8 mouse cellular contexts compared by ENCODE assay signal in genomic region chr3:146945887-146946286, GRCm38 (mm10).
DNase-seq lines count a peak whose midpoint lies in the region; ATAC-seq and TF ChIP-seq lines count a peak whose summit lies in the region.

No protein-coding gene starts in this region.

- DNase-seq in CD8-positive naive resting alpha-beta T cell, adult 2 months (ENCODE audit: low read depth in 2 of 2, low spot score in 2 of 2): peak; percentile 30 to 54
- DNase-seq in brain, embryonic 18.5 days (ENCODE audit: low read depth, low spot score): peak; percentile 67
- peak; percentile 75 for DNase-seq in kidney, postnatal 10 days
- DNase-seq in liver, embryonic 11.5 days (ENCODE audit: low spot score): peak; percentile 59
- DNase-seq in naive thymus-derived CD4-positive, alpha-beta T cell, adult 2 months (ENCODE audit: low read depth): peak; percentile 81
- peak; percentile 74 for DNase-seq in stomach, postnatal 0 days (ENCODE audit: low spot score)

- no peaks in the 10 kb centered on the region for H3K36me3 ChIP-seq in erythroblast, embryonic 14.5 days (ENCODE audit: control insufficient read depth)
- no peaks in the 10 kb centered on the region for H3K36me3 ChIP-seq in heart, embryonic 14.5 days (ENCODE audit: control insufficient read depth, insufficient read depth, low read length)
- no peaks in the 10 kb centered on the region for H3K36me3 ChIP-seq in liver, embryonic 11.5 days (ENCODE audit: control insufficient read depth, insufficient read depth, low read length)
- H3K36me3 ChIP-seq in stomach, postnatal 0 days (ENCODE audit: control insufficient read depth, insufficient read depth, low read length): no peaks in the 10 kb centered on the region

- H3K9me3 ChIP-seq in erythroblast, embryonic 14.5 days (ENCODE audit: control insufficient read depth, low read length): no peaks in the 10 kb centered on the region
- no peaks in the 10 kb centered on the region for H3K9me3 ChIP-seq in heart, embryonic 14.5 days (ENCODE audit: control insufficient read depth, low read length)
- H3K9me3 ChIP-seq in liver, embryonic 11.5 days (ENCODE audit: control insufficient read depth, low read length): no peaks in the 10 kb centered on the region
- H3K9me3 ChIP-seq in stomach, postnatal 0 days (ENCODE audit: control insufficient read depth, low read length): no peaks in the 10 kb centered on the region

- ATAC-seq in heart, embryonic 14.5 days (ENCODE audit: insufficient number of reproducible peaks, insufficient read depth, low FRiP score, low read depth): no peak
- peak; percentile 53; the same call in 1 of the 2 replicates for ATAC-seq in liver, embryonic 11.5 days (replicated peaks; ENCODE audit: low FRiP score)
- ATAC-seq in stomach, postnatal 0 days (ENCODE audit: low FRiP score, low TSS enrichment): peak; percentile 42; the same call in 1 of the 2 replicates

- 0 out of 4 replicates have a peak overlapping the region, but pooled peaks of 1 of the 2 experiments have one; percentile 10 for H3K27ac ChIP-seq in heart, embryonic 14.5 days (replicated peaks in 1 of 2; ENCODE audit: control insufficient read depth in 1 of 2, insufficient read depth in 1 of 2, low read depth in 2 of 2, low read length in 2 of 2)
- no peak overlapping the region for H3K27ac ChIP-seq in liver, embryonic 11.5 days (ENCODE audit: low read depth, low read length)
- H3K27ac ChIP-seq in stomach, postnatal 0 days (replicated peaks): no peak overlapping the region

- H3K4me1 ChIP-seq in erythroblast, embryonic 14.5 days (ENCODE audit: control insufficient read depth): peaks cover 2% of the 10 kb centered on the region; the same call in 1 of the 2 replicates
- H3K4me1 ChIP-seq in heart, embryonic 14.5 days (ENCODE audit: control insufficient read depth in 2 of 2, insufficient read depth in 2 of 2, low read length in 2 of 2): no peaks in the 10 kb centered on the region
- H3K4me1 ChIP-seq in liver, embryonic 11.5 days (replicated peaks; ENCODE audit: control insufficient read depth, insufficient read depth, low read length): no peaks in the 10 kb centered on the region
- no peaks in the 10 kb centered on the region for H3K4me1 ChIP-seq in stomach, postnatal 0 days (replicated peaks; ENCODE audit: control insufficient read depth, insufficient read depth)

- WGBS in heart, embryonic 14.5 days: 1% methylated on average over 13 of the region's 13 CpGs
- WGBS in liver, embryonic 11.5 days: 1% methylated on average over 13 of the region's 13 CpGs
- WGBS in stomach, postnatal 0 days: under 1% methylated on average over 13 of the region's 13 CpGs

- TF ChIP-seq CTCF in stomach, postnatal 0 days (IDR thresholded peaks at IDR 0.05; ENCODE audit: low read depth): peak; percentile 85

- H3K4me3 ChIP-seq in erythroblast, embryonic 14.5 days (replicated peaks): peak overlapping the region; percentile 34
- H3K4me3 ChIP-seq in heart, embryonic 14.5 days (ENCODE audit: control insufficient read depth in 1 of 2, insufficient read depth in 1 of 2, low read depth in 1 of 2, low read length in 2 of 2): peak overlapping the region; percentile 37 to 51
- H3K4me3 ChIP-seq in liver, embryonic 11.5 days (ENCODE audit: low read depth, low read length): peak overlapping the region; percentile 39
- H3K4me3 ChIP-seq in stomach, postnatal 0 days (ENCODE audit: low read depth, low read length): peak overlapping the region; percentile 36

- H3K9ac ChIP-seq in heart, embryonic 14.5 days (ENCODE audit: low read length): peak overlapping the region; percentile 39
- no peak overlapping the region for H3K9ac ChIP-seq in liver, embryonic 11.5 days (ENCODE audit: low read depth, low read length)
- H3K9ac ChIP-seq in stomach, postnatal 0 days (ENCODE audit: low read length): no peak overlapping the region

- H3K27me3 ChIP-seq in erythroblast, embryonic 14.5 days (ENCODE audit: control insufficient read depth): no peaks in the 10 kb centered on the region
- H3K27me3 ChIP-seq in heart, embryonic 14.5 days (ENCODE audit: control insufficient read depth, insufficient read depth, low read length): no peaks in the 10 kb centered on the region
- no peaks in the 10 kb centered on the region for H3K27me3 ChIP-seq in liver, embryonic 11.5 days (replicated peaks; ENCODE audit: control insufficient read depth, insufficient read depth, low read length)
- H3K27me3 ChIP-seq in stomach, postnatal 0 days (ENCODE audit: control insufficient read depth, insufficient read depth, low read length): no peaks in the 10 kb centered on the region

- TF ChIP-seq EP300 in stomach, postnatal 0 days (optimal IDR thresholded peaks at IDR 0.05): no peak

- peak overlapping the region; percentile 61 for H3K4me2 ChIP-seq in heart, embryonic 14.5 days (ENCODE audit: low read length)
- peak overlapping the region; percentile 67 for H3K4me2 ChIP-seq in liver, embryonic 11.5 days
- peak overlapping the region; percentile 57 for H3K4me2 ChIP-seq in stomach, postnatal 0 days (replicated peaks; ENCODE audit: low read depth)
